Mouse (Mus musculus) heart, embryonic 10.5 days (tissue): Measurements from ENCODE around the gene A430078G23Rik. TPM values are rescaled to one million over a fixed set of nuclear protein-coding genes. Genes with fewer than 3 reads are reported as not detected.
"Not testable (repeated sequence)": the region's sequence is repeated elsewhere in the genome, so short reads cannot be mapped to it uniquely, and the experiment has no call there.

Experiments used
- DNase-seq: peaks from one replicate; pipeline ENCODE4 v3.0.0-alpha.2; 2017; ENCODE audit warnings: low spot score
- H3K27ac ChIP-seq: fragments of 300-500 bp; sonication (generic); 2 replicates; pipeline ENCODE4 v1.5.1; 2016; ENCODE audit warnings: mild to moderate bottlenecking
- H3K27me3 ChIP-seq: fragments of 300-500 bp; sonication (generic); 2 replicates; pipeline ENCODE4 v1.6.1; 2016; ENCODE audit warnings: mild to moderate bottlenecking; ENCODE audit not compliant: poor library complexity, insufficient read depth, severe bottlenecking
- H3K36me3 ChIP-seq: fragments of 300-500 bp; sonication (generic); 2 replicates; pipeline ENCODE4 v1.6.1; 2016; ENCODE audit warnings: mild to moderate bottlenecking, moderate library complexity
- H3K4me1 ChIP-seq: fragments of 300-500 bp; sonication (generic); 2 replicates; pipeline ENCODE4 v1.6.1; 2016; ENCODE audit warnings: mild to moderate bottlenecking
- H3K4me3 ChIP-seq: fragments of 300-500 bp; sonication (generic); 2 replicates; pipeline ENCODE4 v1.5.1; 2016; ENCODE audit warnings: mild to moderate bottlenecking, moderate library complexity
- H3K9me3 ChIP-seq: fragments of 300-500 bp; sonication (generic); 2 replicates; pipeline ENCODE4 v1.6.1; 2016; ENCODE audit warnings: mild to moderate bottlenecking, moderate library complexity
- WGBS: fragments of 180-500 bp; shearing (Covaris S2); methylation state at CpG from one replicate; pipeline ENCODE4 v1.1.7; 2016; 5-methylcytosine and 5-hydroxymethylcytosine counted together
- polyA plus RNA-seq: library from polyadenylated mRNA; unstranded; fragments of >200 nt; fragmentation: Nextera tagmentation; extraction: Ambion mirVana; gene quantifications from 2 replicates; pipeline ENCODE4 v1.2.1, GENCODE M21; 2016

Gene A430078G23Rik
- polyA plus RNA-seq: 0.24 TPM in 1 of 2 replicates, not detected in the other

- no peaks in the 10 kb centered on the region for H3K27me3 ChIP-seq
- no peaks in the 10 kb centered on the region for H3K4me1 ChIP-seq
- H3K9me3 ChIP-seq: no peaks in the 10 kb centered on the region
- 72% methylated on average over 13 of the region's 13 CpGs for WGBS
- no peak within 1 kb of the TSS for H3K4me3 ChIP-seq
- no peaks in the 10 kb centered on the region for H3K36me3 ChIP-seq
- no peak within 1 kb of the TSS for H3K27ac ChIP-seq
- DNase-seq: no peak
Observed at GRCm38 (mm10) chr8:3353189-3353810, at the start of gene A430078G23Rik. TSS of gene A430078G23Rik (plus strand) at chr8:3353415.

- H3K4me3 ChIP-seq, H3K27me3 ChIP-seq, H3K4me1 ChIP-seq, H3K9me3 ChIP-seq, DNase-seq, H3K27ac ChIP-seq, H3K36me3 ChIP-seq: not testable (repeated sequence)
- 81% methylated on average over 13 of the region's 13 CpGs for WGBS
Observed at GRCm38 (mm10) chr8:3308205-3308800, 44.9 kb upstream of the A430078G23Rik start.

GRCm38 (mm10) chr8:3309636-3310035 lies 43.6 kb upstream of the A430078G23Rik start:
- no peak for DNase-seq
- no peaks in the 10 kb centered on the region for H3K27me3 ChIP-seq
- no peak overlapping the region for H3K27ac ChIP-seq
- H3K9me3 ChIP-seq: peaks cover 5% of the 10 kb centered on the region
- 76% methylated on average over 11 of the region's 11 CpGs for WGBS
- H3K4me1 ChIP-seq: no peaks in the 10 kb centered on the region
- no peak overlapping the region for H3K4me3 ChIP-seq
- no peaks in the 10 kb centered on the region for H3K36me3 ChIP-seq

- Histone ChIP-seq H3K27me3 (no peaks in the 10 kb centered on the region), H3K9me3 (peaks cover 1% of the 10 kb centered on the region), H3K4me3 (no peak overlapping the region), H3K36me3 (no peaks in the 10 kb centered on the region), H3K27ac (no peak overlapping the region), H3K4me1 (no peaks in the 10 kb centered on the region)
- WGBS: 68% methylated on average over 4 of the region's 4 CpGs
- no peak for DNase-seq
Observed at GRCm38 (mm10) chr8:3311482-3311881, 41.7 kb upstream of the A430078G23Rik start.

GRCm38 (mm10) chr8:3313417-3313816 lies 39.8 kb upstream of the A430078G23Rik start:
- DNase-seq, H3K9me3 ChIP-seq, H3K4me1 ChIP-seq, H3K4me3 ChIP-seq, H3K27me3 ChIP-seq, H3K36me3 ChIP-seq, H3K27ac ChIP-seq: not testable (repeated sequence)
- WGBS: 71% methylated on average over 1 of the region's 1 CpGs

GRCm38 (mm10) chr8:3313843-3314242 lies 39.4 kb upstream of the A430078G23Rik start:
- no peaks in the 10 kb centered on the region for H3K9me3 ChIP-seq
- H3K4me3 ChIP-seq: no peak overlapping the region
- no peaks in the 10 kb centered on the region for H3K36me3 ChIP-seq
- no peaks in the 10 kb centered on the region for H3K4me1 ChIP-seq
- DNase-seq: no peak
- no peaks in the 10 kb centered on the region for H3K27me3 ChIP-seq
- WGBS: 65% methylated on average over 3 of the region's 3 CpGs
- no peak overlapping the region for H3K27ac ChIP-seq

GRCm38 (mm10) chr8:3314345-3314744 lies 38.9 kb upstream of the A430078G23Rik start:
- WGBS: 81% methylated on average over 2 of the region's 2 CpGs
- Histone ChIP-seq H3K9me3 (no peaks in the 10 kb centered on the region), H3K27ac (no peak overlapping the region), H3K4me3 (no peak overlapping the region), H3K36me3 (no peaks in the 10 kb centered on the region), H3K27me3 (no peaks in the 10 kb centered on the region), H3K4me1 (no peaks in the 10 kb centered on the region)
- DNase-seq: no peak

- Histone ChIP-seq H3K27me3 (no peaks in the 10 kb centered on the region), H3K36me3 (no peaks in the 10 kb centered on the region), H3K9me3 (no peaks in the 10 kb centered on the region), H3K4me3 (no peak overlapping the region), H3K4me1 (no peaks in the 10 kb centered on the region), H3K27ac (no peak overlapping the region)
- DNase-seq: no peak
- 93% methylated on average over 5 of the region's 5 CpGs for WGBS
Observed at GRCm38 (mm10) chr8:3316585-3316984, 36.6 kb upstream of the A430078G23Rik start.

GRCm38 (mm10) chr8:3319267-3319666 lies 33.9 kb upstream of the A430078G23Rik start:
- not testable (repeated sequence) for H3K36me3 ChIP-seq, H3K27ac ChIP-seq, H3K27me3 ChIP-seq, H3K4me3 ChIP-seq, H3K9me3 ChIP-seq, H3K4me1 ChIP-seq, DNase-seq
- 92% methylated on average over 11 of the region's 11 CpGs for WGBS

- DNase-seq: no peak
- H3K36me3 ChIP-seq: no peaks in the 10 kb centered on the region
- no peak overlapping the region for H3K27ac ChIP-seq
- WGBS: 75% methylated on average over 2 of the region's 2 CpGs
- H3K27me3 ChIP-seq: no peaks in the 10 kb centered on the region
- no peaks in the 10 kb centered on the region for H3K4me1 ChIP-seq
- H3K9me3 ChIP-seq: no peaks in the 10 kb centered on the region
- no peak overlapping the region for H3K4me3 ChIP-seq
Observed at GRCm38 (mm10) chr8:3324253-3324652, 29.0 kb upstream of the A430078G23Rik start.

GRCm38 (mm10) chr8:3327056-3327455 lies 26.2 kb upstream of the A430078G23Rik start:
- no peaks in the 10 kb centered on the region for H3K4me1 ChIP-seq
- H3K27ac ChIP-seq: no peak overlapping the region
- H3K36me3 ChIP-seq: no peaks in the 10 kb centered on the region
- 88% methylated on average over 1 of the region's 1 CpGs for WGBS
- H3K9me3 ChIP-seq: no peaks in the 10 kb centered on the region
- DNase-seq: no peak
- H3K4me3 ChIP-seq: no peak overlapping the region
- H3K27me3 ChIP-seq: no peaks in the 10 kb centered on the region

GRCm38 (mm10) chr8:3327538-3328245 lies 25.5 kb upstream of the A430078G23Rik start:
- no peak for DNase-seq
- Histone ChIP-seq H3K9me3 (no peaks in the 10 kb centered on the region), H3K4me3 (no peak overlapping the region), H3K27me3 (no peaks in the 10 kb centered on the region), H3K27ac (no peak overlapping the region), H3K4me1 (no peaks in the 10 kb centered on the region), H3K36me3 (no peaks in the 10 kb centered on the region)
- WGBS: 68% methylated on average over 8 of the region's 8 CpGs

GRCm38 (mm10) chr8:3330662-3331061 lies 22.6 kb upstream of the A430078G23Rik start:
- no peak for DNase-seq
- no peaks in the 10 kb centered on the region for H3K9me3 ChIP-seq
- no peak overlapping the region for H3K4me3 ChIP-seq
- H3K27ac ChIP-seq: no peak overlapping the region
- H3K36me3 ChIP-seq: no peaks in the 10 kb centered on the region
- no peaks in the 10 kb centered on the region for H3K4me1 ChIP-seq
- 50% methylated on average over 6 of the region's 6 CpGs for WGBS
- no peaks in the 10 kb centered on the region for H3K27me3 ChIP-seq
